Mouse (Mus musculus) thymus, postnatal 0 days (tissue): ENCODE data around the gene Cdh1. TPM values are rescaled to one million over a fixed set of nuclear protein-coding genes. Genes with fewer than 3 reads are reported as not detected.

ENCODE experiments used
- DNase-seq: peaks from one replicate; pipeline ENCODE4 v3.0.0-alpha.2; 2015; ENCODE audit warnings: low spot score
- polyA plus RNA-seq: library from polyadenylated mRNA; unstranded; fragments of >200 nt; fragmentation: Nextera tagmentation; extraction: Ambion mirVana; gene quantifications from 2 replicates; pipeline ENCODE4 v1.2.1, GENCODE M21; 2015

Cdh1 gene
- polyA plus RNA-seq, 1 experiment from 2014 or later = 25.7 TPM

DNA sequence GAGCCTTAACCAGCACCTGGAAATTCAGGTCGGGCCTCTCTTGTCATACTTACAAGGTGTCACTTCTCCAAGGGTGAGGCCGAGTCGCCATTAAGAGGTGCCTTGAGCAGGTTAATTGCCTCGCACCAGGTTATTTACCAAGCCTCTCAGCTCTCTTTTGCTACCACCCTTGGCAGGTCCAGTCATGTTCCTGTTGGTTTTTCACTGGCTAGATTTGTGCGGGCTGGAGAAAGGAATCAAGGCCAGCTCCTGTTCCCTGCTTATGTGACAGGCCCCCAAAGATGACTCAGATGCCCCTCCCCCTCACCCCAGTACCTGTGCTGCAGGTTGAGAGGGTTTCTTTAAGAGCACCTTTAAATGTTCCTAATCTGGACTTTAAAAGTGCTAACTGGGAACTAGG lies 43.6 kb downstream of the Cdh1 start:
- DNase-seq = no peak

DNA sequence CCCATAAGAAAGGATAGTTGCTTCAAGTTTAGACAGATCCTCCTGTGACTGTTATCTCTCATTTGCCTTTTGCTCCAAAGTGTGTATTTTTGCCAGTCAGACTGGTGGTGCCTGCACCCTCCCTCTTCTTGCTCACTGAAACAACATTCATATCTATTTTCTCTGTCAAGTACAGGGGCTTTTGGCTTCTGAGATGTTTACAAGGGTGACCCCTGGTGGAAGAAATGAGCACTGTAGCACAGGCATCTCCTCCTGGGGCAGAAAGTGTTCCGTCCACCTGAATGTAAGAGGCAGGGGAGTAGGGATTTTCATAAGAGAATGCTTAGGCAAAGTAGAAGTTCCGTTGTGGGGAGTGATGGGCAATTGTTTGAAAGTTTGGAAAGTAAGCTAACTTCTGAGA lies 44.2 kb downstream of the Cdh1 start:
- DNase-seq = peak; percentile 80

DNA sequence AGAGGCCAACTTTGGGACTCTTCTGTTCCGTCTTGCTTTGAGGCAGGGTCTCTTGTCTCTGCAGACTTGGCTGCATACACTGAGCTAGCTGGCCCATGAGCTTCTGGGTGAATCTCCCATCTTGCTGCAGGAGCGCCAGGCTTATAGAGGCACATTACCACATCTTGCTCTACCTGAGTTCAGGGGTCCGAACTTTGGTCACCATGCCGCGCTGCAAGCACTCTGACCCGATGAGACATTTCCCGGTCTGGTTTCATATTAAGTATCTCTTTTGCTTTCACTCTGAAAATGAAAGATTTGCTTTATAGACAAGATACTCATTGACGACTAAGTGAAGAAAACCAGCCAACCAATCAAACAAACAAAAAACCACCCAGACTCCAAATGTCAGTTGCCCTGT lies 45.3 kb downstream of the Cdh1 start:
- DNase-seq = no peak

GRCm38 (mm10) chr8:106651994-106652393 lies 48.8 kb downstream of the Cdh1 start:
- no peak for DNase-seq

GRCm38 (mm10) chr8:106656046-106656445 lies 52.9 kb downstream of the Cdh1 start:
- no peak for DNase-seq

DNA sequence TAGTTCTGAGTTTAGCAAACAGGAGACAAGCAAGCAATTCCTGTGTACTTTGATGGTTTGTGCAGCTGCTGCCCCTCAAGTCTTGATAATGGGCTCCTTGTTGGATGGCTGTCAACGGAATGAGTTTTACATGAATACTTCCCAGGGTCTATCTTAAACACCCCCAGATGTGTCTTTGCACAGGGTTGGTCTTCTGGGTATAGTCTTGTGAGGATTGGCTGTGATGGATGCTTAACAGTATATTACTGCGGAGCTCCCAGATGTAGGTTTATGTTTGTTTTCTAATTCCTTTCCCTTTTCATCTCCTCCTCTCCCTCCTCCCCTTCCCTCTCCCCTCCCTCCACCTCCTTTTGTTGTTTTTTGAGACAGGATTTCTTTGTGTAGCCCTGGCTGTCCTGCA lies 69.6 kb downstream of the Cdh1 start:
- DNase-seq = no peak

- DNase-seq = no peak
Measured at GRCm38 (mm10) chr8:106674318-106674717, 71.2 kb downstream of the Cdh1 start.

DNA sequence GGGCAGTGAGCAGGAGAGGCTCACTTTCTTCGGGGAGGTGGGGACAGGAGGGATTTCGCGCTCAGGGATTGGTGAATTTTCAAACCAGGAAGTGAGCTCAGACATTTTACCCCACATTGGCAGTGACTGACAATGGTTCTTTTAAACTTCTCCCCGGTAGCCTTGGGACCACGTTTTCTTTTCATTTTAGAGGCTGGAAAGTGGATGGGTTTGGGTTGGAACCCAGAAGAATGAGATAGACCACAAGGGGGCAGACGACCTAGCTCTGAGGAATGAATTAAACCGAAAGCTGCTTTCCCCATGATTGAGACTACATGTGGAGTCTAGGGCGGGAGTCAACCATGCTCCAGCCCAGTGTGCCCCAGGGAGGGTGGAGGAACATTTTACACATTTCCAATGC lies 71.7 kb downstream of the Cdh1 start:
- DNase-seq = no peak

- peak; percentile 89 for DNase-seq
Measured at GRCm38 (mm10) chr8:106682971-106683668, 80.0 kb downstream of the Cdh1 start, which contains the start of gene Tango6. Gene Tango6, plus strand, starts transcription at chr8:106683068.

GRCm38 (mm10) chr8:106684387-106684786 lies 81.2 kb downstream of the Cdh1 start:
- no peak for DNase-seq

DNA sequence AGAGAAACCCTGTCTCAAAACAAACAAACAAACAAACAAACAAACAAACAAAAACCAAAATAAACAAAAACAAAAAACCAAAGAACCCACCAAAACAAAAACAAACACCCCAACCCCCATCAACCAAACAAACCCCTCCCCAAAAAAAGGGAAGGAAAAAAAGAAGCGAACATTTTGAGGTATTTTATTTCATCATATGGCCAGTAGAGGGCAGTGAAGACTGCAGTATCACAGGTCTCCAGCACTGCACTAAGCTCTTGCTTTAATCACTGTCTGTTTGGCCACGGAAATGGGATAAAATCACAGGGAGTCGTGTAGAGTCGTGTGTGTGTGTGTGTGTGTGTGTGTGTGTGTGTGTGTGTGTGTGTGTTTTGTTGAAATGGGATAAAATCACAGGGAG lies 84.3 kb downstream of the Cdh1 start:
- peak; percentile 65 for DNase-seq

DNA sequence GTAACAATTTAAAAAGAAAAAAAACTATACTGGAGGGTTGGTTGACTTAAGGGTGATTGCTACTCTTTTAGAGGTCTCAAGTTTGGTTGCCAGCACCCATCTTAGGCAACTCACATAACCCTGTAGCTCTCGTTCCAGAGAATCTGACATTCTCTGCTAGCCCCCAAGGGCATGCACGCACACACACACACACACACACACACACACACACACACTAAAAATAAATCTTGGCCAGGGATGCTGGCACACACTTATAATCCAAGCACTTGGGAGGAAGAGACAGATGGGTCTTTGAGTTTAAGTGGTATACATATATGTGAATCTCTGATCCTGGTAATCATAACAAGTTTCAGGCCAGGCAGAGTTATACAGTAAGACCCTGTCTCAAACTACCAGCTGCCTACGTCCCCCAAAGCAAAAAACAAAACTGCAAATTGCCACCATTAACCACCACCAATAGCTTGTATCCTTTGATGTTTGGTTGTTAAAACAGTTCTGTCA lies 94.6 kb downstream of the Cdh1 start:
- no peak for DNase-seq

GRCm38 (mm10) chr8:106699588-106699987 lies 96.4 kb downstream of the Cdh1 start:
- peak; percentile 49 for DNase-seq

GRCm38 (mm10) chr8:106700131-106700530 lies 97.0 kb downstream of the Cdh1 start:
- no peak for DNase-seq

DNA sequence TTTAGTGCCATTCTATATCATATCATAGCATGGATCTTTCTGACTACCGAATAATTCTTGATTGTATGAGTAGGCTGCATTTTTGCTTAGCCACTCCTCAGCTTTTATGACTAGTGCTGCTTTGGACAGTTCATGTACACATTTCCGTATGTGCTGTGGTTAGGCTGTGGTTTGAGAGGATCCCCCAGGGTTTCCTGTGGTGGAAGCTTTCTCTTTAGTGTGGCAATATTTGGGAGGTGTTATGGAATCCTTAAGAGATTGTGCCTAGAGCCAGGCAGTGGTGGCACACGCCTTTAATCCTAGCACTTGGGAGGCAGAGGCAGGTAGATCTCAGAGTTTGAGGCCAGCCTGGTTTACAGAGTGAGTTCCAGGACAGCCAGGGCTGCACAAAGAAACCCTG lies 98.2 kb downstream of the Cdh1 start:
- DNase-seq = no peak

- DNase-seq = no peak
Measured at GRCm38 (mm10) chr8:106704199-106704900, 101.2 kb downstream of the Cdh1 start.

GRCm38 (mm10) chr8:106704901-106705321 lies 101.8 kb downstream of the Cdh1 start:
- no peak for DNase-seq

GRCm38 (mm10) chr8:106706194-106706593 lies 103.0 kb downstream of the Cdh1 start:
- no peak for DNase-seq

DNA sequence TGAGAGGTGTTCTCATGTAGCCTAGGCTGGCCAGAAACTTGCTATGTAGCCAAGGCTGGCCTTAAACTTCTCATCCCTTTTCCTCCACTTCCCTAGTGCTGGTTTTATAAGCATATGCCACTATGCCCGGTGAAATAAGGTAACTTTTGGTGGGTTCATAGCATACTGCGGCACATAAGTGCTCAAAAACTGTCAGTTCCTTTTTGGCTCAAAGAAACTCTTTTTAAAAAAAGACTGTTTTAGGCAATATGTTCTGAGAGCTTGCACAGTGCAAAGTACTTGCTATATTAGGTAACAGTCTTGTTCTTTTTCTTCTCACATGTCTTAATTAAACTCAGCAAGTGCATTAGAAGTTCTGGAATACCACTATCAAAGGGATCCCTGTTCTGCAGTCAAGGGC lies 106.9 kb downstream of the Cdh1 start:
- DNase-seq = no peak

GRCm38 (mm10) chr8:106712487-106712886 lies 109.3 kb downstream of the Cdh1 start:
- no peak for DNase-seq

GRCm38 (mm10) chr8:106714297-106714696 lies 111.1 kb downstream of the Cdh1 start:
- DNase-seq = no peak

DNA sequence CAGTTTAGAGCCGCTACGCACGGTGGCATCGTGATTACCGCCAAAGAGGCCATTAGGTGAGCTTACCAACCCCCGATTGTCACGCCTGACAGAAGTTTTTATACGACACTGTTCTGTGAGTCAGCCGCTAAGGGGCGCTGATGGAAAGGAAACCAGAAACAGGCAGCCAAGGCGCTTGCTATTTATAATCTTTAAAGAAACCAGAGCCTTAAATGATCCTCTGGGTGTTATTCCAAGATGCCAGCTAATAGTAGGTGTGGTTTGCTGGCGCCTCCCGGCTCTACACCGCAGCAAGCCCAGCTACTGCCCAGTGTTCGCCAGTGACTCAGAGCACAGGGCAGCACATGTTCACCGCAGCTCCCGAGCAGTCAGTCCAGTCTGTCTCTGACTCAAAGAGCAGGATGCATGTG lies 114.9 kb downstream of the Cdh1 start:
- peak; percentile 58 for DNase-seq
